Mouse (Mus musculus): ENCODE measurements around the gene Pkd2l1.

GRCm38 (mm10) chr19:44107661-44108521 lies 84.4 kb downstream of the Pkd2l1 start:
- TF ChIP-seq CTCF (IDR thresholded peaks at IDR 0.05; ENCODE audit: low read depth) (no peak), EP300 (IDR thresholded peaks at IDR 0.05; ENCODE audit: low read depth) (no peak)

Measured in liver, embryonic 14.5 days (tissue).